Mouse (Mus musculus): ENCODE data around the gene Itk. TPM values are rescaled to one million over a fixed set of nuclear protein-coding genes. Genes with fewer than 3 reads are reported as not detected.
"Not testable (repeated sequence)": the region's sequence is repeated elsewhere in the genome, so short reads cannot be mapped to it uniquely, and the experiment has no call there.

Itk gene
- 100 to 1,000 TPM; 102 to 115 TPM for polyA plus RNA-seq (2017; shearing (Covaris generic))

GRCm38 (mm10) chr11:46389336-46390117 lies at the start of gene Itk:
TSS of gene Itk (minus strand) at chr11:46389515.
- ATAC-seq = peak; percentile 83

DNA sequence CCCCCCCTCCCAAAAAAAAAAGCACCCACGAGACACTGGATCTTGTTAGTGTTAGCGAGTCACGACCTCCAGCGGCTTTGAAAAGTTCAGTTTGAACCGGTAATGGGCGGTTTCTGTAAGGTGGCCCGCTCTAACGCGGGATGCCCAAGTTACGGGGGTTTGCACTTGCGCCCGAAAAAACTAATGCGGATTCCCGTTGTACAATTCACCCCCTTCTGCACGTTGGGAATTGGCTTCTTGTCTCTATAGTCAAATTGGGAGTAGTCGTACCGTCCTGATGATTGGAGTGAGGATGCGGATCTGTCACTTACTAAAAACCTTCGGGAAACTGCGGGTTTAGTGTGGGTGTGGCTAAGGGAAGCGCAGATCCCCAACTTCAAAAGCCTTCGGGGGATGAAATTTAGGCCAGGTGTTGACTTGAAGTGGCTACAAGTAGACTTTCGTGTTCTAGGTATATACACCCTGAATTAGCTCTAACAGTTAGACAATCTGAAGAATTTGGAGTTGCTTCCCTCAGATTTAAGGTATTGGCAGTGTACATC lies 48.2 kb upstream of the Itk start:
- peak; percentile 50 for ATAC-seq

- ATAC-seq = peak; percentile 98
Observed at GRCm38 (mm10) chr11:46436760-46437458, 47.6 kb upstream of the Itk start, which contains the start of gene Med7. TSS of gene Med7 (plus strand) at chr11:46436925.

- ATAC-seq = no peak
Observed at GRCm38 (mm10) chr11:46435363-46435762, 46.0 kb upstream of the Itk start.

DNA sequence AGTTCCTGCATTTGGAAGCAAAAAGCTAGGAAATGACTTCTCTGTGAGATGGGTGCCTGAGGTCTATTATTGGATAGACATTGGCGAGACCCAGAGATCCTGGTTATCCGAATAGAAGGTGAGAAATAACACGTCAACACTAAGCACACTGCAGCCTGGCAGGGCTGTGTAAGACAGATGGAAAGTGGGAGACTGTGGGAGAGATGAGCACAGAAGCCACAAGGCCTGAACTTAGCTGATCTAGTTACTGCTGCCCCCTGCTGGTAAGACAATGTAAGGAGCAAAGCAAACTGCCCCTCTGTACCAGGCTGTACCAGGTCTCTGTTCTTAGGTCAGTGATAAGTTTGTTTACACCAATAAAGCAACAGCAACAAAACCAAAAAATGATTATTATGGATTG lies 41.8 kb upstream of the Itk start:
- ATAC-seq = peak; percentile 77

- no peak for ATAC-seq
Observed at GRCm38 (mm10) chr11:46430123-46430522, 40.8 kb upstream of the Itk start.

DNA sequence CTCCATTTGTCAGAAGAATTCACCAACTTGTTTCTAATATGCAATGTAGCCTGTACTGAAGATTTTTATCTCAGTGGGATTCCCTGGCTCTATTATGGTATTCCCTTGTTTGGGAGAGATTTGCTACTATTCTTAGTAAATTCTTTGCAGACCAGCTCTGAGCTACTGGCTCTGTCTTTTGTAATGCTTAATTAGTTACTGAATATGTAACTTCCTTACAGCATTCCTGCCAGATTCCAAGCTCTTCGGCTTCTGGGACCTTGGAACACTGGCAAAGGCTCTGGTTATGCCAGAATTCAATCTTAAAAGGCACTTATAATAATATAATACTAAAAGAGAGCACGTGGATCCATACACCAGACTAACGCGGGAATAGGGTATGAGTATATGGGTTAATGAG lies 38.8 kb upstream of the Itk start:
- ATAC-seq = not testable (repeated sequence)

- peak; percentile 85 for ATAC-seq
Observed at GRCm38 (mm10) chr11:46421086-46421888, 32.0 kb upstream of the Itk start.

DNA sequence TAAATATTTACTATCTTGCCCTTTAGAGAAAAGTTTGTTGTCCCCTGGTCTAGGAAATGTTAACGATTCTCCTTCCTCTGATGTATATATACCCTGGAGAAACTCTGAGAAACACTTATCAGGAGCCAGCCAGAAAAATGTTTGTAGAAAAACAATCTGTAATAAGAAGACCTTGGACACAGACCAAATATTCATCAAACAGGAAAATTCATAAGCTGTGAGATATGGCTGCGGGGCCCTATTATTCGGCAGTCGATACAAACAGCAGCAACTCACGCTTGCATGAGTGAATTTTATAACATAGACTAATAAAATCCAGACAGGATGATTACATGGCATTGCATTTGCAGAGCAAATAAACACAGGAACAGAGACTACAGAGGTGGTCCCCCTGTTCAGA lies 29.5 kb upstream of the Itk start:
- ATAC-seq = no peak

- ATAC-seq = no peak
Observed at GRCm38 (mm10) chr11:46418438-46418837, 29.1 kb upstream of the Itk start.

DNA sequence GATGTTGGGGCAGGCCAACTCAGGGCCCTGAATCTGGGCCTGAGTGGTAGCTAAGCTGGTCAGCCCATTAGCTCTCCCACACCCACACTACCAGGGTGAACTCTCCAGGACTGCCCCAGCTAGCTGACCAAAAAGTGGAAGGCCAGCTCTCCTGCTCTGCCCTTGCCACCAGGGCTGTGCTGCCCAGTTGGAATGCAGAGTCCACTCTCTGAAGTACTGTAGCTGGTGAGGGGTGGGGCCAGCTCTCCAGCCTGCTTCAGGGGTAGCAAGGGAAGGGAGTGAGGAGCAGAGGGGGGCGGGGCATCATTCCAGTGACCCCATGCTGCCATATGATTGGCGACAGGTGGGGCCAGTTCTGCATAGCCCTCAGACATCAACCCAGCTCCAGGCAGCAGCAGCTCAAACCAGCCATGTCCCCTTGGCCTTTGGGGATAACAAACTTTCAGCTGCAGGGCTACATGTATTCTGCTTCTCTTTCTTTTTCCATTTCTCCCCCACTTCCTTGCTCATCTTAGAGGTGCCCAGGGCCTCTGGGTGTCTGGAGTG lies 20.8 kb upstream of the Itk start:
- no peak for ATAC-seq

- ATAC-seq = no peak
Observed at GRCm38 (mm10) chr11:46406721-46407120, 17.4 kb upstream of the Itk start.

GRCm38 (mm10) chr11:46404986-46405385 lies 15.7 kb upstream of the Itk start:
- ATAC-seq = peak; percentile 69

DNA sequence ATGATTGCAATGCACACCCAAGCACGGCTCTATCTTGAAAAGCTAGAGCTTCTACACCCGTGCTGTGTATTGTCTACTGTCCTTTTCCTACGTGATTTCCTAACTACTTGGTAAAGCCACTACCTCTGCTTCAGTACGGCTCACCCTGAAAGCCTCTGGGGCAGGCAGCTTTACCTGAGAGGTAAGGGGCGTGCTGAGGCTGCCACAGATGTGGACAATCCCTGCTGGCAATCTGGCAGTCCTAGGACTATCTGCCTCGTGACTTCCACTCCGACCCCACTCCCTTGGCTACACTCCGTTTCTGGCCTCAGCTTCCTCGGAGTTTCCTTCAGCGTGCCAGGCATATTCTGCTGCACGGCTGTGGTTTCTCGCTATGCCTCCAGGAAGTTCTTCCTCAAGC lies 12.2 kb upstream of the Itk start:
- no peak for ATAC-seq

- ATAC-seq = peak; percentile 95
Observed at GRCm38 (mm10) chr11:46398933-46399383, 9.6 kb upstream of the Itk start.

- ATAC-seq = no peak
Observed at GRCm38 (mm10) chr11:46398473-46398872, 9.2 kb upstream of the Itk start.

DNA sequence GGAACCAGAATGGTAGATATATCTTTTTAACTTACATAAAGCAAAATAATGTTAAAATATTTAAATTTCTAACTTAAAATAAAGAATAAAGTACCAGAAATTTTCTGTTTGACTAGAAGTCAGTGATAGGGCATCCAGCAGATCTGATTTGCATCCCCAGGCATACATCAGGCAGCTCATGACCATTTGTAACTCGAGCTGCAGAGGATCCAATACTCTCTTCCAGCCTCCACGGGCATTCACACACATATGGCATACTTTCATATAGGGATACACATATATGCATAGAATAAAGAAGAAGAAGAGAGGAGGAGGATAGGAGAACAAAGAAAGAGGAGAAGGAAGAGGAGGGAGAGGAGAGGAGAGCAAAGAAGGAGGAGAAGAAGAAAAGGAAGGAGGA lies 8.6 kb upstream of the Itk start:
- ATAC-seq = no peak

DNA sequence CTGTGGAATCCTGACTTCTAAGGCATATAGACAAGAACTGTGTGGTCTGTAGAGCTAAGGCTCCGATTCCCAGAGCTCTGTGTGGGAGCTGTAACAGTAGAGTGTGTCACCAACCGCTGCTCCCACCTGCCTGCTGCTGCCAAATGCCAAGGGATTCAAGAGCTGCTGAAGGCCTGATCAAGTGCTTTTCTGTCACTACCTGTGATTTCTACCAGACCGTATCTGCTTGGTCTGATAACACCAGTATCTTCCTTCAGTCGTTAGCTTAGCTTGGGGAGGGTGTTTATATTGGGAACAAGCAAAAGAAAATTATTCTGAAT lies 7.5 kb upstream of the Itk start:
- no peak for ATAC-seq

- no peak for ATAC-seq
Observed at GRCm38 (mm10) chr11:46396167-46396859, 7.0 kb upstream of the Itk start, which contains the start of gene Fam71b. TSS of gene Fam71b (plus strand) at chr11:46396559.

GRCm38 (mm10) chr11:46395698-46396097 lies 6.4 kb upstream of the Itk start:
- no peak for ATAC-seq

GRCm38 (mm10) chr11:46395088-46395487 lies 5.8 kb upstream of the Itk start:
- ATAC-seq = no peak

GRCm38 (mm10) chr11:46393413-46393812 lies 4.1 kb upstream of the Itk start:
- no peak for ATAC-seq
